12 mouse cellular contexts compared by ENCODE assay signal in genomic region chr17:10451306-10452077, GRCm38 (mm10).
A peak's percentile ranks its signal among the peaks of the same experiment; 100 is the strongest.
DNase-seq lines count a peak whose midpoint lies in the region; ATAC-seq lines count a peak whose summit lies in the region.
"Had no signal": no experiment of that assay in that cellular context is flagged by ENCODE, and none has a peak within 500 bp of the region (broad histone marks: within the 10 kb centered on the region; RNA-seq: fewer than 3 reads in every experiment).

No protein-coding gene starts in this region.

- no peak overlapping the region for H3K4me2 ChIP-seq in forebrain, embryonic 16.5 days (ENCODE audit: low read length)
- H3K4me2 ChIP-seq in midbrain, embryonic 13.5 days (replicated peaks), result no peak overlapping the region

- 77% methylated on average over 10 of the region's 10 CpGs for WGBS in heart, embryonic 10.5 days
- 31% methylated on average over 10 of the region's 10 CpGs for WGBS in forebrain, embryonic 16.5 days
- 33% methylated on average over 10 of the region's 10 CpGs for WGBS in midbrain, embryonic 13.5 days

- no peaks in the 10 kb centered on the region for H3K9me3 ChIP-seq in heart, embryonic 10.5 days
- H3K9me3 ChIP-seq in forebrain, embryonic 16.5 days (ENCODE audit: control insufficient read depth, low read length), result no peaks in the 10 kb centered on the region
- H3K9me3 ChIP-seq in midbrain, embryonic 13.5 days, result no peaks in the 10 kb centered on the region
- H3K9me3 ChIP-seq: limb, embryonic 10.5 days had no signal

- no peak overlapping the region for H3K4me3 ChIP-seq in heart, embryonic 10.5 days
- no peak overlapping the region for H3K4me3 ChIP-seq in forebrain, embryonic 16.5 days (replicated peaks; ENCODE audit: low read length)
- H3K4me3 ChIP-seq in midbrain, embryonic 13.5 days (replicated peaks), result no peak overlapping the region
- H3K4me3 ChIP-seq: erythroblast, embryonic 14.5 days; limb, embryonic 10.5 days had no signal

- peaks cover 52% of the 10 kb centered on the region for H3K4me1 ChIP-seq in heart, embryonic 10.5 days
- peaks cover 18% of the 10 kb centered on the region for H3K4me1 ChIP-seq in forebrain, embryonic 16.5 days (replicated peaks; ENCODE audit: control insufficient read depth, insufficient read depth, low read length)
- H3K4me1 ChIP-seq in midbrain, embryonic 13.5 days (replicated peaks), result peaks cover 29% of the 10 kb centered on the region

- DNase-seq in heart, embryonic 10.5 days (ENCODE audit: low spot score), result no peak
- no peak for DNase-seq in heart, postnatal 14 days
- DNase-seq in brain, adult 2 months (ENCODE audit: low read depth, low spot score), result peak; percentile 95
- no peak for DNase-seq in lung, postnatal 25 days (ENCODE audit: low spot score)
- DNase-seq in kidney, postnatal 10 days, result no peak

- H3K27ac ChIP-seq in heart, embryonic 10.5 days, result peak overlapping the region; percentile 85
- H3K27ac ChIP-seq in forebrain, embryonic 16.5 days (ENCODE audit: low read length), result no peak overlapping the region
- peak overlapping the region; percentile 46 for H3K27ac ChIP-seq in midbrain, embryonic 13.5 days
- H3K27ac ChIP-seq: limb, embryonic 10.5 days had no signal

- no peak overlapping the region for H3K9ac ChIP-seq in forebrain, embryonic 16.5 days (replicated peaks; ENCODE audit: low read depth, low read length)
- H3K9ac ChIP-seq in midbrain, embryonic 13.5 days (replicated peaks), result no peak overlapping the region

- H3K36me3 ChIP-seq in heart, embryonic 10.5 days, result no peaks in the 10 kb centered on the region
- no peaks in the 10 kb centered on the region for H3K36me3 ChIP-seq in forebrain, embryonic 16.5 days (ENCODE audit: control insufficient read depth, insufficient read depth)
- no peaks in the 10 kb centered on the region for H3K36me3 ChIP-seq in midbrain, embryonic 13.5 days
- H3K36me3 ChIP-seq: limb, embryonic 10.5 days had no signal

- ATAC-seq in forebrain, embryonic 16.5 days, result peak; percentile 37; the same call in 1 of the 2 replicates
- peak; percentile 67 for ATAC-seq in midbrain, embryonic 13.5 days
- ATAC-seq in granulocyte monocyte progenitor cell, adult 5-6 weeks (replicated peaks; ENCODE audit: poor library complexity, severe bottlenecking), result no peak
- ATAC-seq: CD4-positive, CD25-positive, alpha-beta regulatory T cell, adult 4 months; inflammation-experienced regulatory T-cells, adult 6 months had no signal

- intact Hi-C loops in heart, postnatal 14 days (cut with DNase I), result no loop called here

- H3K27me3 ChIP-seq in heart, embryonic 10.5 days (ENCODE audit: insufficient read depth, poor library complexity, severe bottlenecking), result no peaks in the 10 kb centered on the region
- no peaks in the 10 kb centered on the region for H3K27me3 ChIP-seq in forebrain, embryonic 16.5 days (replicated peaks; ENCODE audit: control insufficient read depth, insufficient read depth, low read length)
- H3K27me3 ChIP-seq in midbrain, embryonic 13.5 days, result no peaks in the 10 kb centered on the region
